Mouse (Mus musculus): Measurements from ENCODE around the gene Usp9x.

DNA sequence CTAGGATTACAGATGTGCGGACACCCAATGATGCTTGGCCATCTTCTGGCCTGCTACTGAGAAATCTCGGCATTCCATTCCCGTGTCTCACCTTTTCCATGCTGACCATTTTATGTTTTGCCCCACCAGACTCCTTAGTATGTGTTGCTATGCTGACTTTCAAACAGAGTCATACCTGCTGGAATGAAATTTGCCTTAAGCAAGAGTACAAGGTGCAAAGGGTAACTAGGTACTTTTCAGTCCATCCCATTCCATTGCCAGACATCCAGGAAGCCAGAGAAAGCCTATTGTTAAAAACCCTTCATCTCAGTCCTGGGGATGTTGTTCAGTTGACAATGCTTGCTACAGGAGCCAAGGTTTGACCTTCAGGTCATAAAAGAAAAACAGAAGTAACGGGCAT lies 43.1 kb upstream of the Usp9x start:
- TF ChIP-seq POLR2A (IDR thresholded peaks at IDR 0.05; ENCODE audit: control insufficient read depth in 1 of 2, insufficient read depth in 1 of 2, low read depth in 1 of 2, low read length in 2 of 2, poor library complexity in 1 of 2) (no peak), USF1 (IDR thresholded peaks at IDR 0.05; ENCODE audit: low read depth, low read length) (no peak), CTCF (IDR thresholded peaks at IDR 0.05 in 2 of 3, conservative IDR thresholded peaks at IDR 0.05 in 1 of 3; ENCODE audit: control insufficient read depth in 1 of 3, insufficient read depth in 1 of 3, low read depth in 2 of 3, low read length in 3 of 3, poor library complexity in 1 of 3, severe bottlenecking in 1 of 3) (no peak)
